Mouse (Mus musculus) CH12F3 (cell line): ENCODE measurements around the gene Fbxo34.
"Not testable (repeated sequence)": the region's sequence is repeated elsewhere in the genome, so short reads cannot be mapped to it uniquely, and the experiment has no call there.

Experiments used
- in situ Hi-C: fragments of 300-500 bp; cut with MboI; formaldehyde crosslinking; loops from 2 replicates; pipeline ENCODE4 v1.14.3; 2020; ENCODE audit warnings: low sequenced_read_pairs

The Fbxo34 gene

DNA sequence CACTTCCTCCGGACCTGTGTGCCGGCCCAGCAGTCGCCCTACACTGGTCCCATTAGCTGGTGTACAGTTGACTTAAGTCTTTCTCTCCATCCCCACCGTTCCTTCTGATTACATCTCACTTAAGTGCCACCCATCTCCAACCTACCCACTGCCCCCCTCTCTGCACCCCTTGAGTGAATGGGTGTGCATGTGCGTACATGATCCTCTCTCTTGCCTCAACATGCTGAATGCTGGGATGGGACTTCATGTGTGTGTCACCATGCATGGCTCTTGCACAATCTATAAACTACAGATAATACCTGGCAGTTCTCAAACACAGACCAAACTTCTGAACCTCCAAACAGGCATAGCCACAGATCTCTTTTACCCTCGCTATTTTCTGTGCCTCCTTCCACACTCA is 101.4 kb downstream of the Fbxo34 start:
- in situ Hi-C loops: no loop called here

DNA sequence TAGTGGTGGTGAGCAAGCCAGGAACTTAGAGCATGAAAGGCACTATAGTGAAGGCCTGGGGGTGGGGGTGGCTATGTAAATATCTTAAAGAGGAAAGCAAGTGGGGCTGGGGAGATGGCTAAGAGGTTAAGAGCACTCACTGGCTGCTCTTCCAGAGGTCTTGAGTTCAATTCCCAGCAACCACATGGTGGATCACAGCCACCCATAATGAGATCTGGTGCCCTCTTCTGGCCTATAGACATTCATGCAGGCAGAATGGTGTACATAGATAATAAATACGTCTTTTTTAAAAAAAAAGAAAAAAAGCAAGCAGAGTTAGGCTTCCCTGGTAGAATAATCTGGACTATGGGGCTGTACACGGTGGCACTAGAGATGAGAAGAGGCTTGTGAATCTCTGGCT is 103.2 kb downstream of the Fbxo34 start:
- in situ Hi-C loops: no loop called here

DNA sequence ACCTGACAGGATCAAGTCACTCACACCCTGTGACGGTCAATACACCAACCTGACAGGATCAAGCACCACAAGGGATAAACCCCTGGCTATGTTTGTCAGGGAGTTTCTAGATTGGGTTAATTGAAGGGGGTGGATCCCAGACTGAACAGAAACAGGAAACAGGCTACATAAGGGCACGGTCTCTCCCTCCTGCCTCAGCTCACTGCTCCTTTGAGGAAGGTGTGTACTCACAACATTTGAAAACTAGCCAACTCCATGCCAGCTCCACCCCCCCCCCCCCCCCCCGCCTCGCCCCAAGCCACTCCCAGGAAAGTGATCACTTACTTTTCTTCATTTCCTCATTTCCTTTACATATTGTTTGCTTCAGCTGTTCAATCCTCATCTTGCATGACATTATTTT is 104.0 kb downstream of the Fbxo34 start:
- in situ Hi-C loops: no loop called here

DNA sequence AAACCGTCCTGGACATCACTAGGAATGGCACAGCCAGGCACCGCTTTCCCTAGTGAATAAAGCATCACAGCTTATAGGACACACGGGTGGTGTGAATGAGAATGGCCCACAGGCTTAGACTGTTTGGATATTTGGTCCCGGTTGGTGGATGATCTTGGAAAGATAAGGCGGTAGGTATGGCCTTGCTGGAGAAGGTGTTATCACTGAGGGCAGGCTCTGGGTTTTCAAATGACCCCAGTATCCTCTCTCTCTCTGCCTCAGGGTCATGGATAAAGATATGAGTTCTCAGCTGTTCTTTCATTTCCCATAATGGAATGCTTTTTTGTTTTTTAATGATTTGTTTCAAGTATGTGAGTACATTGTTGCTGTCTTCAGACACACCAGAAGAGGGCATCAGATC is 105.0 kb downstream of the Fbxo34 start:
- in situ Hi-C loops: no loop called here

DNA sequence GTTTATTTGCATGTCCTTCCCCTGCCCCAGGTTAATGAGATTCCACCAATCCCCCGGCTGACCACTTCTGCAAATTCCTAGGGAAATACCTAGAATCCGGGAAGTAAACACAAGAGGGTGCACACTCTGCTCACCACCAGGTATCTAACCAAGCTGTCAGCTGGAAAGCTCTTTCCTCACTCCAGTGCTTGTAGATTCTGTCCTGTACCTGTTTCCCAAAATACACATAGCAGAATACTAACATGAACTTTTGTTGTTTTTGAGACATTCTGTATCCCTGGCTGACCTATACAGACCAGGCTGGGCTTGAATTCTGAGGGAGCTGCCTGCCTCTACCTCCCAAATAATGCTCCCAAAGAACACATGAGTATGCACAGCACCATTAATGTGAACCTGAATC is 110.5 kb downstream of the Fbxo34 start:
- in situ Hi-C loops: no loop called here

DNA sequence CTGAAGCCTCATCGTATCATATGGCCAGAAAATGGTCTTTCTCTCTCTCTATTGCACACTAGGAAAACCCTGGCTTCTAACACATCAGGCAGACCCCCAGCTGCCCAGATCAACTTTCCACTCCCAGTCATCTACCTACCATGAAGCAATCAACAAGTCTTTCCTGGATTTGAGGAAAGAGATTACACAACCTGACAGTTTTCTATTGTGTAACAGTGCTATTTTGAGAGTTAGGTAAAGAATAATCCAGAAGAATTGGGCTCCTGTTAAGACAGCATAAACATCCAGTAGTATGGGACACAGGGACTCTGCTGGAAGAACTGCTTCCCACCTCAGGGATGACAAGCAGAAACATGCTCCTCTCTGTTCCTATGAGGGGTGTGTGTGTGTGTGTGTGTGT is 112.3 kb downstream of the Fbxo34 start:
- in situ Hi-C loops: no loop called here

DNA sequence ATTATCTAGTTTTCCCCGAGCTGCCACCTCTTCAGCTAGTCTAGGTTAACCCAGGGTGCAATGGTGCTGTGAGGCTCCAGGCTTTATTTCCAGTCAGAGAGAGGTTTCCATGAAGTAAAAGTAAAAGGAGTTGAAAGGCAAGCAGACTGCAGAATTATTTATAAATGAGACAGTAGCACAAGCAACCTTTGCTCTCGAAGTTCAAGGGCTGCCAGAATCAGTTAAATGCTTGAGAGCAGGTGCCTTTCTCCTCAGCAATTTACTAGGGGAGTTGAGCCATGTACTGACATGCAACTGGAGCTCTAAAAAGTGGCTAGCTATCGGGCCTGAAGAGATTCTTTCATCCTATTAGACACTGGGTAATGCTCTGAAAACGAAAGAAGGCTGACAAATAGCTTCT is 112.9 kb downstream of the Fbxo34 start:
- in situ Hi-C loops: no loop called here

DNA sequence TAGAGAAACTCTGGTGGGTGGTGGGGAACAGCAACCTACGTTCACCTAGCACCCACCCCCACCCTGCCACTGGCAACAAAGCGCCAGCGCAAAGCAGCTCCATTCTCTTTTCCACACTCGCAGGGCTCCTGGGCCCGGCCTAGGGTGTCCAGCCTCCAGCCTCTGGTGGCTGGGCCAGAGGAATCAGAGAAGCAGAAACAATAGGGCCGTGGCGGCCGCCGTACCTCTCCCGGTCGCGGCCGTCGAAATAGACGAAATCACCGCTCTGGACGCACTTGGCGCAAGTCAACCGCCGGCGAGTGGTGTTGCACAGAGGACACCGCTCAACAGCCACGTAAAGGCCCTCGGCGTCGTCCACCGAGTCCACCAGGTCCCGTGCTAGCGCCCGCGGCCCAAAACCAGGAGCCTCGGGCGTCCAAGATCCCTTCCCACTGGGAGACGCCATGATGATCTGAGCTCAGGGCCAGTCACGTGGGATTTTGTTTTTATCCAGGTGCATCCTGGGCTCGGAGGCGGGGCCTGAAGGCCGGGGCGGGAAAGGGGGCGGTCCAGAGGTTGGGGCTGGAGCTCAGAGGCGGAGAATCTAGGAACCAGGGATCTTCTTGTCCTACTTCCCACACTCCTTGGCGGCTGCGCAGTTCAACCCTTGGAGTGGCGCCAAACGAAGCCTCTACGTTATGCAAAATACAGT is 117.9 kb downstream of the Fbxo34 start:
- in situ Hi-C loops: no loop called here

DNA sequence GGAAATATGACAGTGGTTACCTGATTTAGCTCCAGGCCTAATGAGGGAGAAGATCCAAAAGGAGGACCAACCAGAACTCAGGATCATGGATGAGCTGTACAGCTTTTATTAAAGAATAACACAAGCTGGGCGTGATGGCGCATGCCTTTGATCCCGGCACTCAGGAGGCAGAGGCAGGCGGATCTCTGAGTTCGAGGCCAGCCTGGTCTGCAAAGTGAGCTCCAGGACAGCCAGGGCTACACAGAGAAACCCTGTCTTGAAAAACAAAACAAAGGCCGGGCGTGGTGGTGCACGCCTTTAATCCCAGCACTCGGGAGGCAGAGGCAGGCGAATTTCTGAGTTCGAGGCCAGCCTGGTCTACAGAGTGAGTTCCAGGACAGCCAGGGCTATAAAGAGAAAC is 120.3 kb downstream of the Fbxo34 start, which contains the start of gene Atg14:
TSS of gene Atg14 (minus strand) at position 101 of the 400 bp plus-strand sequence.
- in situ Hi-C loops: not testable (repeated sequence)

DNA sequence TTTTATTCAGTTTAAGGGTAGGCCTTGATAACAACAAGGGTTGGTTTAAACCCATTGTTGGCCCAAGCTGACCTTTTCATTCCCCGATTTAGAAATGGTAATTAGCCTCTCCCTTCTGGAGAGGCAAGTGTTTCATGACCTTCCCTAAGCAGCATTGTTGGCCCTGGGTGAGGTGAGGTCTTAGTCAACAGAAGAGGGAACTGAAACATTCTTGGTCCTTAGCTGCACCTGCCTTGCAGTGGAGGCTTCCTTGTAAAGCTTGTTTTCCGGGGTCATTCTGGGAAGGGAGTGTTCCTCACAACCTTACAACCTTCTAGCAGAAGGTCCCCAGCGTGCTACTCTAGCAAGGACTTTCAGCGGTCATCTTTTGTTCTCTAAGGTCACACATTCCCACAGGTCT is 122.5 kb downstream of the Fbxo34 start:
- in situ Hi-C loops: no loop called here

DNA sequence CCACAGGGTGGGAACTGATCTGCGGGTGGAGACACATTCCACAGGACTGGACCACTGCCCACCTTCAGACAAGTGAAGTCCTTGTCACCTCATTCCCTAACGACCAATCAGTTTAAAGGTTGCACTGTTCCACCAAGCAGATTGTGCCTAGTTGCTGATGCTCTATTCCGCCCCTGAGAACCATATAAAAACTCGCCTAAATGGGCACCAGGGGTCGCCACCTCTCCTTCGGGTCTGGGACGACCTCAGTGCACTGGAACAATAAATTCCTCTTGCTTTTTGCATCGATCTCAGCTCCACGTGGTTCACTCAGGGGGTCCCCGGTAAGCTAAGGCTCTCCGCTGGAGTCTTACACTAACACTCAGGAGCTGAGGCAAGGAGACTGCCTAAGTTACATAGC is 124.5 kb downstream of the Fbxo34 start:
- in situ Hi-C loops: loop anchor here (25.0 kb wide), 1 partner anchor 788 kb away; no protein-coding TSS in a partner anchor

DNA sequence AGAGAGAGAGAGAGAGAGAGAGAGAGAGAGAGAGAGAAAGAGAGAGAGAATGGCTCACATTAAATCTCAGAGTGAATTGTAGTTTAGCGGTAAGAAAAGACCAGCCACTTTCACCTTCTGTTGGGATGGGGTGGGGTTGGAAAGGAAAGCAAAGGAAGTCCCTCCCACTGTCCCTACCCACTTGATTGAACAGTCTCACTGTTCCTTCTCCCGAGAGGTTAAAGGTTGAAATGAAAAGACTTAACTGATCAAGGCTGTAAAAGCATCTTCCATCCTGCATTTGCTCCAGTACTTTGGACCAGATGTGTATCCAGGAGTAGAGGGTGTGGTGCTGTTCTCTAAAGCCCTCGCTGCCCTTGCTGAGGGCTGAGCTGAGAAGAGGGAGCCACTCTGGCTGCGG is 126.5 kb downstream of the Fbxo34 start:
- in situ Hi-C loops: loop anchor here (25.0 kb wide), 1 partner anchor 786 kb away; no protein-coding TSS in a partner anchor

DNA sequence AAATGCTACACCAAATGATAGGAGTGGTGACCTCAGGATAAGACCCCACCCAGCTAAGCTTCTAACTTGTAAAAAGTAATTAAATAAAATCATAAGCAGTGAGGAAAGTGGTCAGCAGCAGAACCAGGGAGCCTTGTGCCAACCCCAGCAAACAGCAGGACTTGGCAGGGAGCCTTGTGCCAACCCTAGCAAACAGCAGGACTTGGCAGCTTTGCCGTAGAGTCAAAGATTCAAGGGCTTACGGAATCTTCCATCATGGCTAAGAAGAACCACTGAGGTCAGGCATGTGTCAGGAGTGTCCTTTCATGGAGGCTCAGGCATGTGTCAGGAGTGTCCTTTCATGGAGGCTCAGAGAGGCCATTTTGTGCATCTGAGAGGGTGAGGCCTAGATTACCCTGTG is 127.9 kb downstream of the Fbxo34 start:
- in situ Hi-C loops: loop anchor here (25.0 kb wide), 1 partner anchor 784 kb away; no protein-coding TSS in a partner anchor

DNA sequence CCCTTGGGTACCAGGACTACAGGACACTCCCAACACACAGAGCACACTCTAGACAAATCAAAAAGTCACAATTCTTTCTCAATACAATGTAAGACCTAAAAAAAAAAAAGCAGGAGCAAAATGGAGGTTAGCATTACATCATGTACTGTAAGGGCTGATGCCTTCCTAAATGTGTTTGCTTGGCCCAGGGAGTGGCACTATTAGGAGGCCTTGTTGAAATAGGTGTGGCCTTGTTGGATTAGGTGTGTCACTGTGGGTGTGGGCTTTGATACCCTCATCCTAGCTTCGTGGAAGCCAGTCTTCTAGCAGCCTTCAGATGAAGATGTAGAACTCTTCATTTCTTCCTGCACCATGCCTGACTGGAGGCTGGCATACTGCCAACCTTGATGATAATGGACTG is 131.1 kb downstream of the Fbxo34 start:
- in situ Hi-C loops: loop anchor here (25.0 kb wide), 1 partner anchor 781 kb away; no protein-coding TSS in a partner anchor
